Mouse (Mus musculus): ENCODE results near the gene Vmp1.

Gene Vmp1

DNA sequence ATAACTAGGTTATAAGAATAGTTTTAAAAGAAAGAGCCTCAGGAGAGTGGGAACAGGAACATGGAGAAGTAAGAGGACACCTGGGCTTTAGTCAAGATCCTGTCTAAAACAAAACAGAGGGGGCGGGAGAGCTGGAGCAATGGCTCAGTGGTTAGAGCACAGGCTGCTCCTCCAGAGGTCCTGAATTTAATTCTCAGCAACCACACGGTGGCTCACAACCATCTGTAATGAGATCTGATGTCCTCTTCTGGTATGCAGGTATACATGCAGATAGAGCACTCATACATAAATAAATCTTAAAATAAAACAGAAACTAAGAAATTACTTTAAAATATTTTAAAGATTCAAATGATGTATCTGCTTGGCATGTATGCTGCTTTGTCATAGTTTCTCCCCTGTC, 111.0 kb downstream of the Vmp1 start:
- no peak for DNase-seq (ENCODE audit: low read depth in 1 of 2, low spot score in 2 of 2)

DNA sequence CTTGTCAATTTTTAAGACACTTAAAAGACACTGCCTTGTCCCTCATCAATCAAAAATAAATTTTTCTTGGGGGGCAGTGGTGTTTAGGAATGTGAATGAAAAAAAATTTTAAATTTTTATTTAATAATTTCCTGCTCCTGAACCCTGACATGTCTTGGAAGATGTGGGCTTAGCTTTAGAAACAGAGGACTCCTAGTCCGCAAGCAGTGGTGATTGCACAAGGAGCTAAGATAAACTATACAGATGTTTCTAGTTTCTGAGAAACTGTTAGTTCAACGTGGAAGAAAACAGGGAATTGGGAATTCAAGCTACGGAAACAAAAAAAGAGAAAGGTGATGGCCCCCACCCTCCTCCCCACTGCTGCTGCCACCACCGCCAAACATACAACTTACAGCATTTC, 111.8 kb downstream of the Vmp1 start:
- no peak for DNase-seq (ENCODE audit: low read depth in 1 of 2, low spot score in 2 of 2)

- no peak for DNase-seq (ENCODE audit: low read depth in 1 of 2, low spot score in 2 of 2)
Measured at GRCm38 (mm10) chr11:86571047-86571855, 112.4 kb downstream of the Vmp1 start.

DNA sequence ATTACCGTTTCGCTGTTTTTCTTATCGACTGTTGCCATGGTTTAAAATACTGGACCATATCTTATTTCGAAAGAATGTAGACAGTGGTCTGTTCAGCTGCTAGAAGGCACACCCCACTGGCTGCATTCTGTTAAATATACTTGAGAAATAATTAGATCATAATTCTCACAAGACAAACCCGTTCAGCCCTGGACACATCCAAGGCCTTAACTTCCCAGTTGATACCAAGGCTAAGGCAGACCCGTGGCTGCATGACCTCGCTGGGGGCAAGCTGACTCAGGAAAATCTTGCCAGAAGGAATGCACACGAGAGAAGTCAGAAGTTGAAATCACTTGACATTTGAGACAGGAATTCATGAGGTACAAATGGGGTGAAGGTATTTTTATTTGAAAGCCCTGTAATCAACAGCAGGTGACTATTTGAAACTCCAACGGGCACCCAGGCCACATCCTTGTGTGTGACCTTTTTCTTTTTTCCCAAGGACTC, 113.3 kb downstream of the Vmp1 start:
- DNase-seq (ENCODE audit: low read depth in 1 of 2, low spot score in 2 of 2) = no peak

DNA sequence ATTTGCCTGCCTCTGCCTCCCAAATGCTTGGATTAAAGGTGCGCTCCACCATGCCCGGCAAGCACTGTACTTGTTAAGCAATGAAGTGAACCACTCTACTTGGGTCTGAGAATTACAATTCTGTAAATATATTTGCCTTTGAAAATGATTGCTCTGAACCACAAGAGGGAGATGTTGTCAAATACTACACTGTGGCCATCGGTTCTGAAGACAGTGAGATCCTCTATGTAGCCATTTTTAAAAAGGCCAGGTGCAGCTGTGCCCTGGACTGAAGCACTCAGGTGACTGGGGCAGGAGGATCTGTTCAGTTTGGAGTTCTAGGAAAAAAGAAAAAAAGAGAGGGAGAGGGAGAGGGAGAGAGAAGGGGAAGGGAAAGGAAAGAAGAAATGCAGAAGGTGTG, 115.2 kb downstream of the Vmp1 start:
- no peak for DNase-seq (ENCODE audit: low read depth in 1 of 2, low spot score in 2 of 2)

DNA sequence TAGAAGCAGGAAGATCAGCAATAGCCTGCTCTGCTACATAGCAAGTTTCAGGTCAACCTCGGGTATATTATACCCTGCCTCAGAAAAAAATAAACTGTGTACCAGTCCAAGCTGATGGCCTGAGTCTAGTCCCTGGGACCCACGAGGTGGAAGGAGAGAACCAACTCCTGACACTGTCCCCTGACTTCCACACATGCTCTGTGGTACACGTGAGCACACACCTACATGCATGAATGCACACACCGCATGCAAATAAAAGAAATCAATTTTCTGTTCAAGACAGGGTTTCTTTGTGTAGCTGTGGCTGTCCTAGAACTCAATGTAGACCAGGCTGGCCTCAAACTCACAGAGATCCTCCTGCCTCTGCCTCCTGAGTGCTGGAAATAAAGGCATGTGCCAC, 125.4 kb downstream of the Vmp1 start:
- no peak for DNase-seq (ENCODE audit: low read depth in 1 of 2, low spot score in 2 of 2)

- DNase-seq (ENCODE audit: low read depth in 1 of 2, low spot score in 2 of 2) = no peak
Measured at GRCm38 (mm10) chr11:86553525-86553924, 130.1 kb downstream of the Vmp1 start.

DNA sequence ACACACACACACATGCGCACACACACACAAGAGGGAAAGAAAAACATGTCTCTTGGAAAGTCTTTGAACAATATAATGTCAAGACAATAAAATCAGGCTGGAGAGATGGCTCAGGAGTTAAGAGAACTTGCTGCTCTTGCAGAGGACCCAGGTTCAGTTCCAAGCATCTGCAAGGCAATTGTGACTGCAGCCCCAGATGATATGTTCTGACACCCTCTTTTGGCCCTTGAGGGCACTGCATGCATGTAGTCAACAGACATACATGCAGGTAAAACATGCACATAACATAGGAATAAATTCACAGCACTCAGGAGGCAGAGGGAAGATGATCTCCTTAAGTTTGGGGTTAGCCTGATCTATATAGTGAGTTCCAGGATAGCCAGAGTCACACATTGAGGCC, 136.2 kb downstream of the Vmp1 start:
- no peak for DNase-seq (ENCODE audit: low read depth in 1 of 2, low spot score in 2 of 2)

DNA sequence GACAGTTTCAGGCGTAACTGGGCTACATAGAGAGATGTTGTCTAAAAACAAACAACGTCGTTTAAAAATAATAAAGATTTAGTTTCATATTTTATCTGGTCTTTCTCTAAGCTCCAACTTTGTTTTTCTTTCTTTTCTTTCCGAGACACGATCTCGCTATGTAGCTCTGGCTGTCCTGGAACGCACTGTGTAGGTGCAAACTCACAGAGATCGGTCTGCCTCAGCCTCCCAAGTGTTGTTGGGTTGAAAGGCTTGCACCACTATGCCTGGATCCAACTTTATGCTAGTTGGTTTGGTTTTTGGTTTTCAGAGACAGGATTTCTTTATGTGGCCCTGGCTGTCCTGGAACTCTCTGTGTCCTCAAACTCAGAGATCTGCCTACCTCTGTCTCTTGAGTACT, 138.1 kb downstream of the Vmp1 start:
- no peak for DNase-seq (ENCODE audit: low read depth in 1 of 2, low spot score in 2 of 2)

- peak; percentile 98 for DNase-seq (ENCODE audit: low read depth in 1 of 2, low spot score in 2 of 2)
Measured at GRCm38 (mm10) chr11:86544639-86545299, 138.9 kb downstream of the Vmp1 start, which contains the start of the genes Rps6kb1 and Tubd1. Gene Rps6kb1, minus strand, starts transcription at chr11:86544805. Gene Tubd1, plus strand, starts transcription at chr11:86544991.

DNA sequence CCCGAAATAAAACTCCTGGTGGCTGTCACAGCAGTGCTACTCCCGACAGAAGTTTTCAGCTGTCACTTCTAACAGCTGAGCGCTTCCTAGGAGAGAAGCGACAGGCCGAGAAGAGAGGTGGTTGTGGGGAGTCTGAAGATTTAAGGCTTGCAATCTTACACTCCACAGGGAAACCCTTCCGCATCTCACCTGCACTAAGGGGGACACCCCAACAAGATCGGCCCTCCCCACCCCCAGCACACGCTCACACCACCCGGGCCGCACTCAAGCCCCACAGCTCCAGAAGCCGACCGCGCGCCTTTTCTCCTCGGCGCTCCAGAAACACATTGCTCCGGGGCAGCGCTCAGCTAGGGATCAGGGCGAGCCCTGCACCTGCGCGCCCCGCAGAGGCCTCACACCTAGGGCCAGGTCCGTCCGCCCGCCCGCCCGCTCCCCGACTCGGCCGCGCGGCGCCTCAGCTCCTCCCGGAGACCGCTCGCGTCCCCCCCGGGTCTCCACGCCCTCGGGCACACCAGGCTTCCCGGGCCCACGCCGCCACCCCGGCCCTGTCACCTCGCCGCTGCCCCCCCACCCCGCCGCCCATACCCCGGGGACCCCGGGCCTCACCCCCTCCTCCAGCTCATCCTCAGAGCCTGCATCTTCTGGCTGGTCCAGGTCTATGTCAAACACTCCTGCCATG, 139.5 kb downstream of the Vmp1 start:
- DNase-seq (ENCODE audit: low read depth in 1 of 2, low spot score in 2 of 2) = peak in 1 of 2 experiments; percentile 3

GRCm38 (mm10) chr11:86542851-86543250, 140.8 kb downstream of the Vmp1 start:
- DNase-seq (ENCODE audit: low read depth in 1 of 2, low spot score in 2 of 2) = no peak

GRCm38 (mm10) chr11:86540476-86540845, 143.2 kb downstream of the Vmp1 start:
- DNase-seq (ENCODE audit: low read depth in 1 of 2, low spot score in 2 of 2) = no peak

DNA sequence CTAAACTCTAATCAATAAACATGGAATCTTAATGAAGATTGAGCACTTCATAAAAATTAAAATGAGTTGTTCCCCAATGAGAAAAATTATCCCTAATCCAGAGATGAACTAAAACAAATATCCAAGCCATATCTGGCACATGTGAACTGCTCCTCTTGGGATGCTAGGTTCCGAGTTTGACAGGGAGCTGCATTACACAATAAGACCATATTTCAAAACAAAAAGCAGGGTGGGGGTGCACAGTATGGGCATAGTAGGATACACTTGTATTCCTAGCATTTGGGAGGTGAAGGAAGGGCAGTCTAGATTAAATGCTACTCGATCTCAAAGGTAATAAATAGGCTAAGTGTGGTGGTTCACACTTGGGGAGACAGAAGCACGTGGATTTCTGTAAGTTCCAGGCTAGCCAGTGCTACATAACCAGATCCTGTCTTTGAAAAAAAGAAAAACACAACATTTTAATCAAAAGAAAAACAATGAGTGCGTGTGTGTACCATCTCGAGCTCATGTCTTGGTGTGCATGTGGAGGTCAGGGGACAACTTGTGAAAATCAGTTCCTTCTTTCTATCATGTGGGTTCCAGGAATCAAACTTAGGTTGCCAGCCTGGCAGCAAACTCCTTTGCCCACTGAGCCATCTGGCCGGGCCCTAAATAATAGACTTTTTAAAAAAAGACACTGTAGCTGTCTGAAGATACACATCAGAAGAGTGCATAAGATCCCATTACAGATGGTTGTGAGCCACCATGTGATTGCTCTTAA, 143.7 kb downstream of the Vmp1 start:
- DNase-seq (ENCODE audit: low read depth in 1 of 2, low spot score in 2 of 2) = no peak

- no peak for DNase-seq (ENCODE audit: low read depth in 1 of 2, low spot score in 2 of 2)
Measured at GRCm38 (mm10) chr11:86538786-86539185, 144.8 kb downstream of the Vmp1 start.

DNA sequence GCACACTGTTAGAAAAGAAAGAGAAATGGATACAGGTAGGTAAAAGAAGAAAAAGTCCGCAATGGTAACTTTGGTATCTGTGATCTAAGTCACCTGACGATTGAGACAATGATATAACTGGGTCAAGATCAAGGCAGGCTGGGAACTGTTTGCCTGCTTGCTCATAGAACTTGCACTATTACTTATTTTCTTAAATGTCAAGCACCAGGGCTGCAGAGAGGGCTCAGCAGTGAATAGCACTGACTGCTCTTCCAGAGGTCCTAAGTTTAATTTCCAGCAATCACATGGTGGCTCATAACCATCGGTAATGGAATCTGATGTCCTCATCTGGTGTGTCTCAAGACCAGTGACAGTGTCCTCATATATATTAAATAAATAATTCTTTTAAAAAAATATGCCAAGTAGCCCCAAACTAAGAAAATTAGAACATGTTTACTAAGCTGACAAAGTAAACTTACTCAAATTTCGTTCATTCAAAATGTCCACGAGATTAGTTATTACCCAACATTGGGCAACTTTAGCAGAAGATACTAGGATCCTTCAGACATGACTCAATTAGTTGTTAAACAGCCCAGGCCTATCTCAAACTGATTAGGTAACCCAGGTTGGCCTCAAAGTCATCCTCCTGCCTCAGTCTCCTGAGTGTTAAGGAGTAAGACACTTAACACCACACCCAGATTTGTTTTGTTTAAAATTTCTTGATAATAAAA, 149.3 kb downstream of the Vmp1 start:
- DNase-seq (ENCODE audit: low read depth in 1 of 2, low spot score in 2 of 2) = no peak
